Mouse (Mus musculus) B cell, adult (primary cell): ENCODE results near the gene Npc1l1. TPM values are rescaled to one million over a fixed set of nuclear protein-coding genes. Genes with fewer than 3 reads are reported as not detected.

Experiments
- total RNA-seq: library from RNA; stranded (reverse); gene quantifications from 4 replicates; pipeline ENCODE4 v1.2.4, GENCODE M21; 2023; ENCODE audit not compliant: inconsistent age

Gene Npc1l1
- 0.27 TPM in 1 of 4 replicates, not detected in the others for total RNA-seq

GRCm38 (mm10) chr11:6230012-6230411 is at the start of gene Npc1l1:
Npc1l1 (minus strand) TSS chr11:6230143.

GRCm38 (mm10) chr11:6274387-6275093 is 44.6 kb upstream of the Npc1l1 start, which contains the start of gene Tmed4:
Tmed4 (minus strand) TSS chr11:6274870.

GRCm38 (mm10) chr11:6267320-6268254 is 37.6 kb upstream of the Npc1l1 start, which contains the start of gene Ddx56:
Ddx56 (minus strand) TSS chr11:6267772.

GRCm38 (mm10) chr11:6200087-6200569 is 29.8 kb downstream of the Npc1l1 start, which contains the start of gene Nudcd3:
Nudcd3 (minus strand) TSS chr11:6200415.

GRCm38 (mm10) chr11:6199410-6200086 is 30.4 kb downstream of the Npc1l1 start, which contains the start of gene A730071L15Rik:
A730071L15Rik (plus strand) TSS chr11:6200029.

Other genes starting within 250 kb of the Npc1l1 start
- 0.39 to 0.75 TPM (median 0.65 TPM) in 4 replicates for gene Camk2b, start 163.8 kb downstream of the Npc1l1 start, total RNA-seq
- 0.32 to 0.93 TPM (median 0.75 TPM) in 4 replicates for gene A730071L15Rik, start 30.1 kb downstream of the Npc1l1 start, total RNA-seq
- 57.9 to 59.4 TPM (median 58.6 TPM) in 4 replicates for gene Nudcd3, start 29.7 kb downstream of the Npc1l1 start, total RNA-seq
- 62.6 to 79.0 TPM (median 74.7 TPM) in 4 replicates for gene Ddx56, start 37.6 kb upstream of the Npc1l1 start, total RNA-seq
- gene Tmed4, start 44.7 kb upstream of the Npc1l1 start, total RNA-seq = 34.2 to 42.9 TPM (median 38.0 TPM) in 4 replicates
- 182 to 192 TPM (median 187 TPM) in 4 replicates for gene Ogdh, start 61.5 kb upstream of the Npc1l1 start, total RNA-seq
- gene Zmiz2, start 158.9 kb upstream of the Npc1l1 start, total RNA-seq = 156 to 179 TPM (median 172 TPM) in 4 replicates
- 1,109 to 1,160 TPM (median 1,157 TPM) in 4 replicates for gene Ppia, start 185.3 kb upstream of the Npc1l1 start, total RNA-seq
- gene H2afv, start 214.3 kb upstream of the Npc1l1 start, total RNA-seq = 48.2 to 60.5 TPM (median 58.2 TPM) in 4 replicates
- gene Purb, start 245.8 kb upstream of the Npc1l1 start, total RNA-seq = 76.5 to 81.5 TPM (median 78.9 TPM) in 4 replicates